Comparison of ENCODE assay signal across 32 mouse cellular contexts in the genomic region with DNA sequence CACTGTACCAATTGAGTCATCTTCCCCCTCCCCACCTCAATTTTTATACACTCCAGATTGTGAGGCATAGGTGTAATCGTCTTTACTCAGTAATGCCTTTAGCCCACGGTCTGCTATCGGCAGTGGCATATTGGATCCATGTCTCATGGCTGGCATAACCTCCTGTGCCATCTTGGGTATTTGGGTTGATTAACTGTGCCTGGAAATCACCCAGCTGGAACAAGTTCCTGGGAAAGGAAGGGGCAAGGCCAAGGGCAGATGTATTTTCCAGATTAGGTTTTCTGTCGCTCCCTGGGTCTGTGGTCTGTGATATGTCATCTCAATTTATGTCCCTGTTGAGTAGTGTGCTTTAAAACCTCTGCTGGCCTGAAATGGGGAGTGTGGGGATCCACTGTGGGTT.
DNase-seq lines count a peak whose midpoint lies in the region; ATAC-seq and TF ChIP-seq lines count a peak whose summit lies in the region.
"Had no signal": no experiment of that assay in that cellular context is flagged by ENCODE, and none has a peak within 500 bp of the region (broad histone marks: within the 10 kb centered on the region; RNA-seq: fewer than 3 reads in every experiment).

No protein-coding gene starts in this region.

- peak; percentile 68 to 80 for DNase-seq in cerebellum, postnatal 14 days
- no peak for DNase-seq in cerebellum, adult 11 months
- DNase-seq in left cerebral cortex, postnatal 4 days: peak; percentile 65
- DNase-seq in left cerebral cortex, adult 2 months (ENCODE audit: extremely low spot score in 1 of 2, low spot score in 2 of 2): no peak
- peak; percentile 65 for DNase-seq in adrenal gland, postnatal 14 days
- no peak for DNase-seq in gastrocnemius, postnatal 14 days
- DNase-seq: cerebellum, adult 2 months; cerebellum, postnatal 36 days; embryo, embryonic 11 days; gastrocnemius, postnatal 36 days; heart, adult 2 months; kidney, adult 8-10 months; kidney, postnatal 36 days; layer of hippocampus, postnatal 36 days; liver; lung, adult 2 months; lung, postnatal 10 days; thymus, adult 2 months; thymus, postnatal 36 days had no signal

- no peak for TF ChIP-seq CTCF in left cerebral cortex, adult 2 months (IDR thresholded peaks at IDR 0.05)

- H3K4me3 ChIP-seq in left cerebral cortex, adult 2 months: no peak overlapping the region
- H3K4me3 ChIP-seq: embryonic facial prominence, embryonic 12.5 days; heart, adult 2 months; heart, embryonic 12.5 days; hindbrain, embryonic 10.5 days; hindbrain, embryonic 15.5 days; intestine, embryonic 15.5 days; midbrain, embryonic 10.5 days had no signal

- intact Hi-C loops in left cerebral cortex, postnatal 4 days (cut with DNase I): no loop called here
- intact Hi-C loops in left cerebral cortex, adult 2 months (cut with DNase I): no loop called here
- intact Hi-C loops in gastrocnemius, postnatal 14 days (cut with DNase I; ENCODE audit: low total_unique reads): no loop called here

- peak; percentile 18; the same call in 1 of the 2 replicates for ATAC-seq in megakaryocyte progenitor cell, adult 5-6 weeks (replicated peaks; ENCODE audit: poor library complexity)
- ATAC-seq: activated CD4-positive, CD25-positive, alpha-beta regulatory T cell, adult 4 months; CD4-positive, CD25-positive, alpha-beta regulatory T cell, adult 4 months; forebrain, embryonic 14.5 days; intestine, embryonic 15.5 days; midbrain, embryonic 16.5 days had no signal

- no peak overlapping the region for H3K27ac ChIP-seq in left cerebral cortex, adult 2 months
- H3K27ac ChIP-seq: embryonic facial prominence, embryonic 12.5 days; heart, adult 2 months; hindbrain, embryonic 10.5 days; hindbrain, embryonic 15.5 days; intestine, embryonic 15.5 days; liver, embryonic 14.5 days; macrophage; midbrain, embryonic 10.5 days had no signal

Comparison
In these comparisons a context has a peak if more than half of its experiments do, and no peak if none do; other contexts are left out.
1. DNase-seq: peak in cerebellum, postnatal 14 days (2 of 2), left cerebral cortex, postnatal 4 days (single experiment) and adrenal gland, postnatal 14 days (single experiment); none in cerebellum, adult 11 months (single experiment), left cerebral cortex, adult 2 months (0 of 2) and gastrocnemius, postnatal 14 days (single experiment).